Mouse (Mus musculus) kidney, embryonic 16.5 days (tissue): ENCODE measurements at regions not wholly inside any gene's neighbourhood (a gene's known extent, or its start where the extent isn't known, plus 50 kb on each side); places are given as distances from the start of the nearest gene placed in this dataset.

Source experiments
- ATAC-seq: fragments of 200-750 bp; cut with Nextera tagmentation; 2 replicates; pipeline ENCODE4 v1.8.0; 2017; ENCODE audit warnings: moderate TSS enrichment; ENCODE audit not compliant: low FRiP score, low TSS enrichment
- H3K27ac ChIP-seq: fragments of 300-500 bp; sonication (generic); 2 replicates; pipeline ENCODE4 v1.5.1; 2014; ENCODE audit warnings: low read length
- H3K27me3 ChIP-seq: fragments of 300-500 bp; sonication (generic); 2 replicates; pipeline ENCODE4 v1.6.1; 2014; ENCODE audit warnings: low read length, control low read depth, mixed read lengths; ENCODE audit not compliant: insufficient read depth
- H3K36me3 ChIP-seq: fragments of 300-500 bp; sonication (generic); 2 replicates; pipeline ENCODE4 v1.6.1; 2014; ENCODE audit warnings: low read length, control low read depth, mixed read lengths; ENCODE audit not compliant: insufficient read depth
- H3K4me1 ChIP-seq: fragments of 300-500 bp; sonication (generic); 2 replicates; pipeline ENCODE4 v1.6.1; 2014; ENCODE audit warnings: low read length, control low read depth, mixed read lengths; ENCODE audit not compliant: insufficient read depth
- H3K4me2 ChIP-seq: fragments of 300-500 bp; sonication (generic); replicated peaks from 2 replicates; pipeline ENCODE4 v1.6.1; 2014; ENCODE audit warnings: low read depth, low read length
- H3K4me3 ChIP-seq: fragments of 300-500 bp; sonication (generic); 2 replicates; pipeline ENCODE4 v1.5.1; 2014; ENCODE audit warnings: mild to moderate bottlenecking, low read length
- H3K9ac ChIP-seq: fragments of 300-500 bp; sonication (generic); replicated peaks from 2 replicates; pipeline ENCODE4 v1.6.1; 2014; ENCODE audit warnings: low read length
- H3K9me3 ChIP-seq: fragments of 300-500 bp; sonication (generic); 2 replicates; pipeline ENCODE4 v1.6.1; 2016; ENCODE audit warnings: low read length, control low read depth
- WGBS: fragments of 180-500 bp; shearing (Covaris S2); extraction: QIAGEN DNeasy Blood & Tissue Kit; methylation state at CpG from one replicate; pipeline ENCODE4 v1.1.7; 2014; 5-methylcytosine and 5-hydroxymethylcytosine counted together

DNA sequence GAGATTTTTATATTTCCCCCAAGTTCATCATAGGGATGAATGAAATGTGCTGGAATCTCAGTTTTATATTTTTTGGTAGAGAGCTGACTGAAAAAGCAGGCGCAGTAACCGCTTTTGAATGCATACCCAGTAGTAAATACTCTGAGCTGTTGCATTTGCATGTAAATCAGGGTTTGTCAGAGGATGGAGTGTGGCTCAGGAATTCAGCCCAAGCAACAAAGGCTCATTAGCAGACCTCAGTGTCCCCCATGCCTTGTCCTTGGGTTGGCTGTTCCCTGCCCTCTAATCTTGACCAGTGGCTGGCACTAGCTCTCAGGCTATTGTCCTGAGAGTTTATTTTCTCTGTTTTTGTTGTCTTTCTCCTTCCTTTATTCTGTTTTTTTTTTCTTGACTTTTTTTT, 258.4 kb downstream of the Slc4a3 start:
- Histone ChIP-seq H3K4me1 (no peaks in the 10 kb centered on the region), H3K9me3 (no peaks in the 10 kb centered on the region), H3K27ac (no peak overlapping the region), H3K27me3 (no peaks in the 10 kb centered on the region), H3K36me3 (no peaks in the 10 kb centered on the region), H3K4me2 (no peak overlapping the region), H3K4me3 (no peak overlapping the region), H3K9ac (no peak overlapping the region)
- ATAC-seq = no peak
- 66% methylated on average over 2 of the region's 2 CpGs for WGBS

DNA sequence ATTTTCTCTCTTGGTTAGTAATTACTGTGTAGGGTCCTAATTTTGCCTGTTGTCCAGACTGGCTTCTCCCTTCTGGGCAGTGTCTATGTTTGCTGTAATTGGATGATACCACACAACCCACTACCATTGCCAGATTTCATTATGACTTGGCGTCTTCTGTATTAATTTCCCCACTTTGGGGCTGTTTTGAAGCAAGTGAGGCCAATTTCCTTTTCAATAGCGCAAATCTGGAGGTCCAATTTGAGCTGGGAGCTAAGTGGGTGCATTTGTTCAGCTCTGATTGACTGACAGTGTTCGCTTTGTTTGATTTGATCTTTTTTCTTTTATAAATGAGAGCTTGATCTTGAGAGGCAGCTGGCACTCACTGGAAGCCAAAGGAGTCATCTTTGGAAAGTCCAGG, 266.4 kb downstream of the Slc4a3 start:
- 92% methylated on average over 3 of the region's 3 CpGs for WGBS
- no peak overlapping the region for H3K4me2 ChIP-seq
- H3K27me3 ChIP-seq = no peaks in the 10 kb centered on the region
- ATAC-seq = no peak
- H3K4me3 ChIP-seq = no peak overlapping the region
- H3K4me1 ChIP-seq = no peaks in the 10 kb centered on the region
- H3K27ac ChIP-seq = no peak overlapping the region
- no peaks in the 10 kb centered on the region for H3K36me3 ChIP-seq
- H3K9me3 ChIP-seq = no peaks in the 10 kb centered on the region
- H3K9ac ChIP-seq = no peak overlapping the region

DNA sequence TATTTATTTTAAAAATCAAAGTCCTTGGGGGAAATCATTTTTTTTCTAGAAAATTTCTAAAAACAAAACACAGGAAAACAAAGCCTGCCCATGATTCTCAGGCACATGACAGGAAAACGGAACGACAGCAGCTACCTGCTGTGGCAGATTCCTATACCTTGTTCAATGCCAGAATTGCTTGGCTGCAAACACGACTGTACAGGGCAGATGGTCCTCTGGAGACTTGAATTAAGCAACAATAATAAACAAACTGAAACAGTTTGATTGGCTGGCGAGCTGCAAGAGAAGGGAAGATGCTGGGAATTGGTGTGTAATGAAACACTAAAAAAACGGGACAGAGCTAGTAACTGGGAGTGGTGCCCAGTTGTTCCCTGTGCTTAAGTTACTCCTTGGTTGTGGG, 280.1 kb downstream of the Slc4a3 start:
- no peak overlapping the region for H3K4me2 ChIP-seq

DNA sequence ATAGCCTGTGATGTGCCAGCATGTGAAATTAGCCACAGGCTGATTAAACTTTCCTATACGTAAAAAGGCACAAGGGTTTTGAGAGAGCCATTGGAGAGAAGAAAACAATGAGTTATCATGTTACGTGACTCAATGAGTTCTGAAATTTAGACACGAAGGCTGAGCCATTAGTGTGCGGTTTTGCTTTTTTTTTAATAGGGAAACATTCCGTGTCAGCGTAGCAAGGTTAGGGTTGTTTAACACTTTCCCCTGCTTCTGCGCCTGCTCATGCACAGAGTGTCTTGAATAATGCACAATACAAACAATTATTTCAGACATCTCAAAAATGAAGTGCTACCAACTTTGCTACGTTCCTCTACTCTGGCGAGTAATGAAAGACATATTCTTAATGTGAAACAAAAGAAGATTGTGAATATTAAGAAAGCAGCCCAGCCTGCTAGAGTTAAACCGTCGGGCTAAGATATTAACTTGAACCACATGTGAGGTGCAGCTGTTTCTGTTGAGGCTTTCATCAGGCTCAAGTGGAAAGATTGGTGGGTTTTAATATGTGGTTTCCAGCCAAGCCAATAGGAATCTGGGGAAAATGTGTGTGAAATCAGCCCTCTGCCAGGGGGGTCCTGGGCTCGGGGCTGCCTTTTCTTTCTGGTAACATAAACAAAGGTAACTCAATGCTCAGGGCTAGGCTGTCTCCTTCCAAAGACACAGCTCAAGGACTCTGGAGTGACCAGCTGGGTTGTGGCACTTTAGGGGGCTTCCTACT, 287.2 kb downstream of the Slc4a3 start:
- Histone ChIP-seq H3K9ac (no peak overlapping the region), H3K27ac (no peak overlapping the region), H3K4me3 (no peak overlapping the region), H3K36me3 (no peaks in the 10 kb centered on the region), H3K4me2 (no peak overlapping the region), H3K4me1 (no peaks in the 10 kb centered on the region), H3K9me3 (no peaks in the 10 kb centered on the region), H3K27me3 (no peaks in the 10 kb centered on the region)
- WGBS = 30% methylated on average over 12 of the region's 12 CpGs
- ATAC-seq = no peak

More for the DNA sequence above, 280.1 kb downstream of the Slc4a3 start:
- H3K9me3 ChIP-seq = no peaks in the 10 kb centered on the region
- no peak overlapping the region for H3K4me3 ChIP-seq
- H3K27me3 ChIP-seq = no peaks in the 10 kb centered on the region
- H3K27ac ChIP-seq = no peak overlapping the region
- no peak for ATAC-seq
- no peaks in the 10 kb centered on the region for H3K4me1 ChIP-seq
- WGBS = 43% methylated on average over 5 of the region's 5 CpGs
- H3K9ac ChIP-seq = no peak overlapping the region
- no peaks in the 10 kb centered on the region for H3K36me3 ChIP-seq

DNA sequence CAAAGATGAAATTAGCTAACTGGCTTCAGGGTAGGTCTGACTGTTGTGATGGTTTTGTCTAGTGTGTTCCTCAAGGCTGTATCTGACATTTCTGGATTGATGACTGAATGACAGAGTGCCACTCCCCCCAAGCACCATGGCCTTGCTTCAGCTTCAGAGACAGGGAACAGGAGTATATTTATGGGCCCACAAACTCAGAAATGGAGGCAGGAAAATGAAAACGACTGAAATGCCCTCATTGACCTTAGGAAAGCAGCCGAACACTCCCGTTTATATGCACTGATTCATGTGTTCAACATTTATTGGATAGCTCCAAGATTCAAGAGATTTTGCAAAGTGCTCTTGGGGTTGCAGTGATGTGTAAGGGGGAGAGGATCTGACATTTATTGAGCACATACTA, 288.3 kb downstream of the Slc4a3 start:
- WGBS = 34% methylated on average over 3 of the region's 3 CpGs
- Histone ChIP-seq H3K9ac (no peak overlapping the region), H3K27me3 (no peaks in the 10 kb centered on the region), H3K9me3 (no peaks in the 10 kb centered on the region), H3K4me1 (no peaks in the 10 kb centered on the region), H3K27ac (no peak overlapping the region), H3K36me3 (no peaks in the 10 kb centered on the region), H3K4me3 (no peak overlapping the region), H3K4me2 (no peak overlapping the region)
- ATAC-seq = no peak

DNA sequence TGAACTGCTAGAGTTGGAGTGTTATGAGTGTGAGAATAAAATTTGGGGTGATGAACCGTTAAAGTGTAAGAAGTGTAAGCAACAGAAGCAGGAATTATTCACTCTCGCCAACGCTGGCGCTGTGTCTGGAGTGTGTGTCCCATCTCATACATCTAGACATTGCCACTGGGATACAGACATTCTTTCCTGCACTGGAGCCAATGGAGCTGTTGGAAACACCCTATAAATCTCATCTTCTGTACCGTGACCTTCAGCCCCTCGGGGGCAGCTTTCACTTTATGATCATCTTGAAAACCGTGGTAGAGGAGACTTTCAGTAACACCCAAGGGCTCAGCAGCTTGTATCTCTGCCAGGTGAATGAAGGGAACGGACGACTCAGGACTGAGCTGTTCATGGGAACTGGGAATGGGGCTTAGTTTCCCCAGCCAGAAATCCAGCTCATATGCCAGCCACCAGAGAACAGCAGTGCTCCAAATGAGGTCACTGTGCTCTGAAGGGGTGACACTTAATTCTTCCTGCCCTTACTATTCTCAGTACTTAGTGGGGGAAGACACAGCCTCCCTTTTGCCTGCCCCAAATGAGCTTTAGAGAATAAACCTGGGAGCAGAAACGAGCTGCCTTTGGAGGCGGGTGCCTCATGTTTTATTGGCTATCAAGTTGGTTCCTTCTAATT, 293.6 kb downstream of the Slc4a3 start:
- Histone ChIP-seq H3K4me1 (peaks cover 8% of the 10 kb centered on the region; the same call in 1 of the 2 replicates), H3K9me3 (no peaks in the 10 kb centered on the region), H3K36me3 (no peaks in the 10 kb centered on the region), H3K27ac (no peak overlapping the region), H3K27me3 (no peaks in the 10 kb centered on the region), H3K4me2 (no peak overlapping the region), H3K4me3 (no peak overlapping the region), H3K9ac (no peak overlapping the region)
- 59% methylated on average over 11 of the region's 11 CpGs for WGBS
- ATAC-seq = no peak

DNA sequence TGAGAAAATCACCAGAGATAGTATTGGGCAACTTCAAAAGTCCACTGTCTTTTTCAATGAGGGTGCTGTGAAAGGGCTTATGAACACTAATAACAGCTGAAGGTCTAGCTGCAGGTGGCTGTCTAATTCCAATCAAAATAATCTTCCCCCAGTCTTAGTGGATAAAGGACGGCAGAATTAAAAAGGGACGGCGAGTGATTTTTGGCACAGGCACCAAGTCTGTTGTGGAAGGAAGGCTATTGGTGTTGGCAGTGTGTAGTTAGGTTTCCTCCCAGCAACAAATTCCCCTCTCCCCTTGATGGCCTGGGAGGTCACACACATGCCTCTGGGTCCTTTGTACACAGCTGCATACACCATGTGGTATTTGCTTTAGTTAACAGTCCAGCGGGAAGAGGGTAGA, 296.3 kb downstream of the Slc4a3 start:
- Histone ChIP-seq H3K9me3 (no peaks in the 10 kb centered on the region), H3K27me3 (no peaks in the 10 kb centered on the region), H3K27ac (no peak overlapping the region), H3K4me1 (peaks cover 8% of the 10 kb centered on the region; the same call in 1 of the 2 replicates), H3K4me3 (no peak overlapping the region), H3K36me3 (no peaks in the 10 kb centered on the region), H3K4me2 (no peak overlapping the region), H3K9ac (no peak overlapping the region)
- WGBS = 73% methylated on average over 4 of the region's 4 CpGs
- no peak for ATAC-seq

DNA sequence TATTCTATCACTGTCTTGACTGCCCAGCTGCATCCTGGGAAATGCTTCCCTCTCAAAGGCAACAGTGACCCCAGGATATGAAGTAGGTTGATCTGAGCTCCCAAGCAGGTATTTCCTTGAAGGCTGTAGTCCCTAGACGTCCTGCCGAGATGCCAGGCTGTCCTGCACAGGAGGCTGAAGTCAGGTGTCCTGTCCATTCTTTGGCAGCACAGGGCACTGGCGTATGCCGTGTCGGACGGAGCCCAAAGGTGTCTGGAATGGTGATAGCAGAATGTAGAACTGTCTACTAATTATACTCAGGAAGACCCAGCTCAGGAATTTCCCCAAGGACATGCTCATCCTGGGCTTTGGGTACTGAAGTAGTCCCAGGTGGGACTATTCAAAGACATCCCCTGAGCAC, 297.3 kb downstream of the Slc4a3 start:
- 91% methylated on average over 6 of the region's 6 CpGs for WGBS
- no peak overlapping the region for H3K9ac ChIP-seq
- no peaks in the 10 kb centered on the region for H3K9me3 ChIP-seq
- H3K4me3 ChIP-seq = no peak overlapping the region
- no peaks in the 10 kb centered on the region for H3K27me3 ChIP-seq
- H3K36me3 ChIP-seq = no peaks in the 10 kb centered on the region
- H3K4me2 ChIP-seq = no peak overlapping the region
- H3K4me1 ChIP-seq = peaks cover 8% of the 10 kb centered on the region; the same call in 1 of the 2 replicates
- no peak for ATAC-seq
- H3K27ac ChIP-seq = no peak overlapping the region

DNA sequence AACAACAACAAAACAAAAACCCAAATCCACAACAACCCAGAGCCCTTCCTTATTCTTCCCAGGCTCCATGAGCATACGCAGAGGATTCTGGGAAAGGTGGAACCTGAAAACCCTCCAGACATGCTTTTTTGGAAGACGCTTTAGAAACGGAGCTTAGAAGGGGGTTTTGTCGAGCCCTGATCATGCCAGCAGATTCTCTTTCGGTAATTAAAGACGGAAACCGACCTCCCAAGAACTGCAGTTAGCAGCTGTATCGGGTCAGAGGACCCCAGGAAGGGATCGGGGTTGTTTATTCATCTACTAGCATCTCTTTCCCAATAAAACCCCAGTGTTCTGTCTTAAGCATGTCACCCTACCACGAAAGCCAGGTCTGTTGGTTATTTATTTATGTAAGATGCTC, 298.1 kb downstream of the Slc4a3 start:
- Histone ChIP-seq H3K27me3 (no peaks in the 10 kb centered on the region), H3K36me3 (no peaks in the 10 kb centered on the region), H3K27ac (no peak overlapping the region), H3K4me2 (peak overlapping the region; percentile 12; the same call in 1 of the 2 replicates), H3K4me1 (peaks cover 8% of the 10 kb centered on the region; the same call in 1 of the 2 replicates), H3K4me3 (no peak overlapping the region), H3K9ac (no peak overlapping the region), H3K9me3 (no peaks in the 10 kb centered on the region)
- 42% methylated on average over 10 of the region's 10 CpGs for WGBS
- ATAC-seq = no peak

DNA sequence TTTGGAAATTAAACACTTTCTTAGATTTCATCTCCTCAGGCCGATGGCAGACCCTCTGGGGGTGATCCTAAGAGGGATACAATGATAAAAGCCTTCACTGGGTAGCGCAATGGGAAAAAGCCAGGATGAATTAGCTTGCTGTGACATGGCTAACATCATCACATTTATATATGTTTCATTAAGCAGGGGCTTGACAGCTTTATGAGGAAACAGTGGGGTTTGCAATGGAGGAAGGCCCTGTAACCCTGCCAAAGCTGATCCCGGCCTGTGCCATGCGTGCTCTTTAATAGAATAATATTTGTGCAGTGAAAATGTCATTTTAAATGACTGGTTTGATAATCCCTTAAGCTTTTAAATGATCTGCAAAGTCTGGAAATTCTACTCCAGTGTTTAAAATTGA, 298.5 kb downstream of the Slc4a3 start:
- 42% methylated on average over 4 of the region's 4 CpGs for WGBS
- no peak for ATAC-seq
- H3K27me3 ChIP-seq = no peaks in the 10 kb centered on the region
- peaks cover 8% of the 10 kb centered on the region; the same call in 1 of the 2 replicates for H3K4me1 ChIP-seq
- no peaks in the 10 kb centered on the region for H3K9me3 ChIP-seq
- H3K4me2 ChIP-seq = no peak overlapping the region
- H3K36me3 ChIP-seq = no peaks in the 10 kb centered on the region
- H3K4me3 ChIP-seq = no peak overlapping the region
- H3K27ac ChIP-seq = no peak overlapping the region
- no peak overlapping the region for H3K9ac ChIP-seq
